Mouse (Mus musculus): ENCODE measurements around the gene Bmpr1a. TPM values are rescaled to one million over a fixed set of nuclear protein-coding genes. Genes with fewer than 3 reads are reported as not detected.

Bmpr1a gene
- polyA plus RNA-seq, 1 experiment: 75.4 TPM

GRCm38 (mm10) chr14:34483469-34484341 lies 19.4 kb downstream of the Bmpr1a start:
- Histone ChIP-seq H3K36me3 (ENCODE audit: control insufficient read depth, insufficient read depth, low read length, poor library complexity, severe bottlenecking) (no peaks in the 10 kb centered on the region), H3K4me1 (ENCODE audit: control insufficient read depth, insufficient read depth, low read length) (no peaks in the 10 kb centered on the region), H3K27ac (ENCODE audit: insufficient read depth, low read length) (no peak overlapping the region), H3K27me3 (ENCODE audit: control insufficient read depth, insufficient read depth, low read length, poor library complexity, severe bottlenecking) (no peaks in the 10 kb centered on the region), H3K4me3 (ENCODE audit: low read depth, low read length) (no peak overlapping the region), H3K9ac (ENCODE audit: low read depth, poor library complexity, severe bottlenecking) (no peak overlapping the region), H3K9me3 (replicated peaks; ENCODE audit: control insufficient read depth, insufficient read depth, low read length, poor library complexity, severe bottlenecking) (no peaks in the 10 kb centered on the region)
- TF ChIP-seq EP300 (IDR thresholded peaks at IDR 0.05; ENCODE audit: insufficient read depth, low read depth, low read length) (no peak), POLR2A (IDR thresholded peaks at IDR 0.05; ENCODE audit: insufficient read depth, low read length) (no peak), CTCF (IDR thresholded peaks at IDR 0.05; ENCODE audit: low read depth, low read length) (no peak)

GRCm38 (mm10) chr14:34471591-34471990 lies 31.6 kb downstream of the Bmpr1a start:
- Histone ChIP-seq H3K36me3 (ENCODE audit: control insufficient read depth, insufficient read depth, low read length, poor library complexity, severe bottlenecking) (no peaks in the 10 kb centered on the region), H3K9me3 (replicated peaks; ENCODE audit: control insufficient read depth, insufficient read depth, low read length, poor library complexity, severe bottlenecking) (no peaks in the 10 kb centered on the region), H3K4me3 (ENCODE audit: low read depth, low read length) (no peak overlapping the region), H3K4me1 (ENCODE audit: control insufficient read depth, insufficient read depth, low read length) (no peaks in the 10 kb centered on the region), H3K9ac (ENCODE audit: low read depth, poor library complexity, severe bottlenecking) (no peak overlapping the region), H3K27me3 (ENCODE audit: control insufficient read depth, insufficient read depth, low read length, poor library complexity, severe bottlenecking) (no peaks in the 10 kb centered on the region), H3K27ac (ENCODE audit: insufficient read depth, low read length) (no peak overlapping the region)
- TF ChIP-seq POLR2A (IDR thresholded peaks at IDR 0.05; ENCODE audit: insufficient read depth, low read length) (no peak), CTCF (IDR thresholded peaks at IDR 0.05; ENCODE audit: low read depth, low read length) (no peak), EP300 (IDR thresholded peaks at IDR 0.05; ENCODE audit: insufficient read depth, low read depth, low read length) (no peak)

- TF ChIP-seq EP300 (IDR thresholded peaks at IDR 0.05; ENCODE audit: insufficient read depth, low read depth, low read length) (no peak), CTCF (IDR thresholded peaks at IDR 0.05; ENCODE audit: low read depth, low read length) (no peak), POLR2A (IDR thresholded peaks at IDR 0.05; ENCODE audit: insufficient read depth, low read length) (no peak)
- Histone ChIP-seq H3K27ac (ENCODE audit: insufficient read depth, low read length) (no peak overlapping the region), H3K36me3 (ENCODE audit: control insufficient read depth, insufficient read depth, low read length, poor library complexity, severe bottlenecking) (no peaks in the 10 kb centered on the region), H3K27me3 (ENCODE audit: control insufficient read depth, insufficient read depth, low read length, poor library complexity, severe bottlenecking) (no peaks in the 10 kb centered on the region), H3K9ac (ENCODE audit: low read depth, poor library complexity, severe bottlenecking) (no peak overlapping the region), H3K4me3 (ENCODE audit: low read depth, low read length) (no peak overlapping the region), H3K4me1 (ENCODE audit: control insufficient read depth, insufficient read depth, low read length) (no peaks in the 10 kb centered on the region), H3K9me3 (replicated peaks; ENCODE audit: control insufficient read depth, insufficient read depth, low read length, poor library complexity, severe bottlenecking) (no peaks in the 10 kb centered on the region)
Observed at GRCm38 (mm10) chr14:34466291-34466690, 36.9 kb downstream of the Bmpr1a start.

- H3K27ac ChIP-seq (ENCODE audit: insufficient read depth, low read length): peak overlapping the region; percentile 59
- no peak overlapping the region for H3K9ac ChIP-seq (ENCODE audit: low read depth, poor library complexity, severe bottlenecking)
- no peak overlapping the region for H3K4me3 ChIP-seq (ENCODE audit: low read depth, low read length)
- peaks cover under 1% of the 10 kb centered on the region for H3K4me1 ChIP-seq (ENCODE audit: control insufficient read depth, insufficient read depth, low read length)
- H3K27me3 ChIP-seq (ENCODE audit: control insufficient read depth, insufficient read depth, low read length, poor library complexity, severe bottlenecking): no peaks in the 10 kb centered on the region
- H3K36me3 ChIP-seq (ENCODE audit: control insufficient read depth, insufficient read depth, low read length, poor library complexity, severe bottlenecking): peaks cover 3% of the 10 kb centered on the region; the same call in 1 of the 2 replicates
- TF ChIP-seq POLR2A (IDR thresholded peaks at IDR 0.05; ENCODE audit: insufficient read depth, low read length) (no peak), CTCF (IDR thresholded peaks at IDR 0.05; ENCODE audit: low read depth, low read length) (no peak), EP300 (IDR thresholded peaks at IDR 0.05; ENCODE audit: insufficient read depth, low read depth, low read length) (no peak)
- H3K9me3 ChIP-seq (replicated peaks; ENCODE audit: control insufficient read depth, insufficient read depth, low read length, poor library complexity, severe bottlenecking): no peaks in the 10 kb centered on the region
Observed at GRCm38 (mm10) chr14:34459386-34459785, 43.8 kb downstream of the Bmpr1a start.

GRCm38 (mm10) chr14:34458880-34459279 lies 44.3 kb downstream of the Bmpr1a start:
- peaks cover 3% of the 10 kb centered on the region for H3K4me1 ChIP-seq (ENCODE audit: control insufficient read depth, insufficient read depth, low read length)
- no peaks in the 10 kb centered on the region for H3K27me3 ChIP-seq (ENCODE audit: control insufficient read depth, insufficient read depth, low read length, poor library complexity, severe bottlenecking)
- H3K36me3 ChIP-seq (ENCODE audit: control insufficient read depth, insufficient read depth, low read length, poor library complexity, severe bottlenecking): peaks cover 3% of the 10 kb centered on the region; the same call in 1 of the 2 replicates
- no peak overlapping the region for H3K4me3 ChIP-seq (ENCODE audit: low read depth, low read length)
- TF ChIP-seq EP300 (IDR thresholded peaks at IDR 0.05; ENCODE audit: insufficient read depth, low read depth, low read length) (no peak), CTCF (IDR thresholded peaks at IDR 0.05; ENCODE audit: low read depth, low read length) (no peak), POLR2A (IDR thresholded peaks at IDR 0.05; ENCODE audit: insufficient read depth, low read length) (no peak)
- no peak overlapping the region for H3K9ac ChIP-seq (ENCODE audit: low read depth, poor library complexity, severe bottlenecking)
- no peaks in the 10 kb centered on the region for H3K9me3 ChIP-seq (replicated peaks; ENCODE audit: control insufficient read depth, insufficient read depth, low read length, poor library complexity, severe bottlenecking)
- H3K27ac ChIP-seq (ENCODE audit: insufficient read depth, low read length): no peak overlapping the region

GRCm38 (mm10) chr14:34454282-34454681 lies 48.9 kb downstream of the Bmpr1a start:
- Histone ChIP-seq H3K36me3 (ENCODE audit: control insufficient read depth, insufficient read depth, low read length, poor library complexity, severe bottlenecking) (peaks cover 3% of the 10 kb centered on the region; the same call in 1 of the 2 replicates), H3K9ac (ENCODE audit: low read depth, poor library complexity, severe bottlenecking) (no peak overlapping the region), H3K27me3 (ENCODE audit: control insufficient read depth, insufficient read depth, low read length, poor library complexity, severe bottlenecking) (no peaks in the 10 kb centered on the region), H3K9me3 (replicated peaks; ENCODE audit: control insufficient read depth, insufficient read depth, low read length, poor library complexity, severe bottlenecking) (no peaks in the 10 kb centered on the region), H3K4me1 (ENCODE audit: control insufficient read depth, insufficient read depth, low read length) (peaks cover 7% of the 10 kb centered on the region), H3K4me3 (ENCODE audit: low read depth, low read length) (no peak overlapping the region), H3K27ac (ENCODE audit: insufficient read depth, low read length) (peak overlapping the region; percentile 81)
- TF ChIP-seq CTCF (IDR thresholded peaks at IDR 0.05; ENCODE audit: low read depth, low read length) (no peak), POLR2A (IDR thresholded peaks at IDR 0.05; ENCODE audit: insufficient read depth, low read length) (no peak), EP300 (IDR thresholded peaks at IDR 0.05; ENCODE audit: insufficient read depth, low read depth, low read length) (no peak)

Data from ES-Bruce4 (cell line).